Mouse (Mus musculus): Measurements from ENCODE around the gene 1600012H06Rik.

- TF ChIP-seq CHD2 (IDR thresholded peaks at IDR 0.05; ENCODE audit: low read depth, low read length) (peak; percentile 100), HCFC1 (IDR thresholded peaks at IDR 0.05; ENCODE audit: borderline replicate concordance, insufficient read depth, low read length) (peak; percentile 80), ZNF384 (IDR thresholded peaks at IDR 0.05; ENCODE audit: low read depth, low read length) (no peak)
Observed at GRCm38 (mm10) chr17:14943009-14943728, at the start of gene 1600012H06Rik, which contains the start of gene Wdr27.

Measured in ES-E14 (cell line).